ENCODE assay signal across 21 mouse cellular contexts in the genomic region with DNA sequence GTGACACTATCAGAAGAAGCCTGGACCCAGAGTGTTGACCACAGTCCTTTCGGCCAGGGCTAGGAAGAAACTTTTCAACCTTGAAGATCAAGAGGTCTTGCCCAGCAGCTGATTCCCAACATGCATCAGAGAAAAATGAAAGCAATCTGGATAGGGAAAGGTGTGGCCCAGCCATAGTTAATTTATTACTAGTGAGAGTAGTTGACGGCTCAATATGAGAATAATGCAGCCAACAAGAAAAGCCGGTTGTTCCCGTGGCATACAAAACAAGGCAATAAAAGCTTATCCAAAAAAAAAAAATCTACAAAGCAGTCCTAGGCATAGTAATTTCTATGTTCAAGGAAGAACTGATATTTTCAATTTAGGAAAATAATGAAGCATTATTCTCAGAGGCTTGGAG. TPM values are rescaled to one million over a fixed set of nuclear protein-coding genes. Genes with fewer than 3 reads are reported as not detected.
DNase-seq lines count a peak whose midpoint lies in the region; ATAC-seq and TF ChIP-seq lines count a peak whose summit lies in the region.
"Had no signal": no experiment of that assay in that cellular context is flagged by ENCODE, and none has a peak within 500 bp of the region (broad histone marks: within the 10 kb centered on the region; RNA-seq: fewer than 3 reads in every experiment).

No protein-coding gene starts in this region.

- no peaks in the 10 kb centered on the region for H3K27me3 ChIP-seq in kidney, postnatal 0 days (ENCODE audit: insufficient read depth, low read length)
- no peaks in the 10 kb centered on the region for H3K27me3 ChIP-seq in intestine, embryonic 15.5 days (replicated peaks)
- H3K27me3 ChIP-seq in small intestine, adult 2 months (ENCODE audit: control insufficient read depth, insufficient read depth, low read length), result no peaks in the 10 kb centered on the region
- no peaks in the 10 kb centered on the region for H3K27me3 ChIP-seq in forebrain, postnatal 0 days (ENCODE audit: insufficient read depth, low read length)
- H3K27me3 ChIP-seq: embryonic facial prominence, embryonic 13.5 days; forebrain, embryonic 12.5 days; heart, embryonic 15.5 days had no signal

- no peak overlapping the region for H3K9ac ChIP-seq in kidney, postnatal 0 days (ENCODE audit: low read depth, low read length)
- no peak overlapping the region for H3K9ac ChIP-seq in intestine, embryonic 15.5 days
- no peak overlapping the region for H3K9ac ChIP-seq in forebrain, postnatal 0 days
- H3K9ac ChIP-seq: embryonic facial prominence, embryonic 13.5 days; forebrain, embryonic 12.5 days; heart, embryonic 15.5 days had no signal

- H3K4me1 ChIP-seq in kidney, postnatal 0 days (replicated peaks; ENCODE audit: insufficient read depth, low read length), result no peaks in the 10 kb centered on the region
- no peaks in the 10 kb centered on the region for H3K4me1 ChIP-seq in intestine, embryonic 15.5 days (replicated peaks)
- peaks cover 5% of the 10 kb centered on the region; the same call in 1 of the 2 replicates for H3K4me1 ChIP-seq in small intestine, adult 2 months (ENCODE audit: control insufficient read depth, insufficient read depth, insufficient read length, low read length)
- H3K4me1 ChIP-seq in forebrain, postnatal 0 days (ENCODE audit: insufficient read depth), result no peaks in the 10 kb centered on the region
- H3K4me1 ChIP-seq: embryonic facial prominence, embryonic 13.5 days; forebrain, embryonic 12.5 days; heart, embryonic 15.5 days had no signal

- DNase-seq in kidney, adult 18-20 months, result peak; percentile 23
- no peak for DNase-seq in kidney, postnatal 36 days
- DNase-seq in kidney, postnatal 0 days (ENCODE audit: low spot score), result no peak
- DNase-seq in kidney, postnatal 10 days, result no peak
- DNase-seq in natural killer cell, adult 2 months (ENCODE audit: low spot score in 2 of 2), result no peak
- DNase-seq in forebrain, postnatal 0 days, result no peak
- DNase-seq: adrenal gland, postnatal 10 days; cerebellum, adult 11-12 months; cerebellum, adult 9-10 months; cerebellum, postnatal 25 days; gastrocnemius, postnatal 14 days; heart, adult 2 months; heart, postnatal 14 days had no signal

- no peak overlapping the region for H3K4me3 ChIP-seq in kidney, postnatal 0 days (replicated peaks; ENCODE audit: low read depth, low read length)
- no peak overlapping the region for H3K4me3 ChIP-seq in intestine, embryonic 15.5 days (replicated peaks)
- H3K4me3 ChIP-seq in small intestine, adult 2 months (ENCODE audit: low read depth, low read length), result no peak overlapping the region
- H3K4me3 ChIP-seq in forebrain, postnatal 0 days (ENCODE audit: low read depth, low read length), result no peak overlapping the region
- H3K4me3 ChIP-seq: embryonic facial prominence, embryonic 13.5 days; forebrain, embryonic 12.5 days; heart, adult 2 months; heart, embryonic 15.5 days had no signal

- ATAC-seq in kidney, postnatal 0 days (replicated peaks; ENCODE audit: low FRiP score, low read depth), result no peak
- ATAC-seq in intestine, embryonic 15.5 days, result peak; percentile 67
- ATAC-seq in forebrain, postnatal 0 days, result no peak
- ATAC-seq: forebrain, embryonic 16.5 days had no signal

- peak overlapping the region; percentile 66; the same call in 1 of the 2 replicates for H3K27ac ChIP-seq in kidney, postnatal 0 days
- H3K27ac ChIP-seq in intestine, embryonic 15.5 days, result no peak overlapping the region
- peak overlapping the region; percentile 83 for H3K27ac ChIP-seq in small intestine, adult 2 months (ENCODE audit: insufficient read depth, low read depth, low read length)
- H3K27ac ChIP-seq in forebrain, postnatal 0 days (ENCODE audit: low read depth, low read length), result no peak overlapping the region
- H3K27ac ChIP-seq: embryonic facial prominence, embryonic 13.5 days; forebrain, embryonic 12.5 days; heart, adult 2 months; heart, embryonic 15.5 days had no signal

- no peaks in the 10 kb centered on the region for H3K9me3 ChIP-seq in kidney, postnatal 0 days (replicated peaks; ENCODE audit: low read length)
- no peaks in the 10 kb centered on the region for H3K9me3 ChIP-seq in intestine, embryonic 15.5 days
- no peaks in the 10 kb centered on the region for H3K9me3 ChIP-seq in forebrain, postnatal 0 days (ENCODE audit: low read length)
- H3K9me3 ChIP-seq: embryonic facial prominence, embryonic 13.5 days; forebrain, embryonic 12.5 days; heart, embryonic 15.5 days had no signal

- 55% methylated on average over 4 of the region's 4 CpGs for WGBS in kidney, postnatal 0 days
- 70% methylated on average over 4 of the region's 4 CpGs for WGBS in intestine, embryonic 15.5 days
- 27% methylated on average over 4 of the region's 4 CpGs for WGBS in small intestine, adult 2 months
- WGBS in forebrain, postnatal 0 days, result 89% methylated on average over 4 of the region's 4 CpGs

- no peak for TF ChIP-seq POLR2A in small intestine, adult 2 months (IDR thresholded peaks at IDR 0.05; ENCODE audit: low read depth, low read length)

- no peak for TF ChIP-seq CTCF in kidney, postnatal 0 days (IDR thresholded peaks at IDR 0.05; ENCODE audit: low read depth)
- no peak for TF ChIP-seq CTCF in small intestine, adult 2 months (IDR thresholded peaks at IDR 0.05; ENCODE audit: extremely low read depth, insufficient read length, insufficient replicate concordance, low read depth, low read length)
- no peak for TF ChIP-seq CTCF in forebrain, postnatal 0 days (IDR thresholded peaks at IDR 0.05; ENCODE audit: low read depth)

- H3K36me3 ChIP-seq in kidney, postnatal 0 days (ENCODE audit: insufficient read depth, low read length), result no peaks in the 10 kb centered on the region
- no peaks in the 10 kb centered on the region for H3K36me3 ChIP-seq in intestine, embryonic 15.5 days
- no peaks in the 10 kb centered on the region for H3K36me3 ChIP-seq in small intestine, adult 2 months (ENCODE audit: control insufficient read depth, insufficient read depth, low read length)
- no peaks in the 10 kb centered on the region for H3K36me3 ChIP-seq in forebrain, postnatal 0 days (ENCODE audit: insufficient read depth)
- H3K36me3 ChIP-seq: embryonic facial prominence, embryonic 13.5 days; forebrain, embryonic 12.5 days; heart, embryonic 15.5 days had no signal

- H3K4me2 ChIP-seq in kidney, postnatal 0 days (ENCODE audit: low read length), result no peak overlapping the region
- no peak overlapping the region for H3K4me2 ChIP-seq in intestine, embryonic 15.5 days (replicated peaks)
- H3K4me2 ChIP-seq in forebrain, postnatal 0 days (ENCODE audit: low read depth), result no peak overlapping the region
- H3K4me2 ChIP-seq: embryonic facial prominence, embryonic 13.5 days; forebrain, embryonic 12.5 days; heart, embryonic 11.5 days; heart, embryonic 15.5 days had no signal

RNA-seq across cellular contexts. Expression of gene Edn1, which starts 16.5 kb away (rescaled TPM):
- polyA plus RNA-seq in kidney, postnatal 0 days (2015; fragmentation: Nextera tagmentation; extraction: Ambion mirVana), result 4.3 and 4.5 TPM in 2 replicates
- polyA plus RNA-seq in intestine, embryonic 15.5 days (2015; fragmentation: Nextera tagmentation; extraction: Ambion mirVana), result 5.4 and 6.9 TPM in 2 replicates
- 0.48 and 2.4 TPM in 2 replicates for polyA plus RNA-seq in small intestine, adult 2 months (2012; rRNA removed)
- total RNA-seq in forebrain, postnatal 0 days (2014; rRNA removed), result 2.3 TPM in 2 replicates
- 1.7 and 2.7 TPM in 2 replicates for polyA plus RNA-seq in forebrain, postnatal 0 days (2015; fragmentation: Nextera tagmentation; extraction: Ambion mirVana)
- total RNA-seq: MEL had no signal

Comparison
In these comparisons a context has a peak if more than half of its experiments do, and no peak if none do; other contexts are left out.
1. H3K27ac ChIP-seq: peak in kidney, postnatal 0 days (single experiment) and small intestine, adult 2 months (single experiment); none in intestine, embryonic 15.5 days (single experiment) and forebrain, postnatal 0 days (single experiment).